Mouse (Mus musculus) heart, postnatal 0 days (tissue): ENCODE measurements around the gene Adar. TPM values are rescaled to one million over a fixed set of nuclear protein-coding genes. Genes with fewer than 3 reads are reported as not detected.

Source experiments
- ATAC-seq: fragments of 200-750 bp; cut with Nextera tagmentation; 2 replicates; pipeline ENCODE4 v1.8.0; 2017; ENCODE audit warnings: low read depth, moderate number of reproducible peaks, moderate library complexity; ENCODE audit not compliant: insufficient read depth
- DNase-seq: peaks from one replicate; pipeline ENCODE4 v3.0.0-alpha.2; 2016; ENCODE audit warnings: low spot score
- H3K27ac ChIP-seq: fragments of 300-500 bp; sonication (generic); 2 replicates; pipeline ENCODE4 v1.5.1; 2014; ENCODE audit warnings: low read depth, mild to moderate bottlenecking
- H3K27me3 ChIP-seq: fragments of 300-500 bp; sonication (generic); 2 replicates; pipeline ENCODE4 v1.6.1; 2014; ENCODE audit warnings: low read length, mixed read lengths; ENCODE audit not compliant: control insufficient read depth, insufficient read depth
- H3K36me3 ChIP-seq: fragments of 300-500 bp; sonication (generic); replicated peaks from 2 replicates; pipeline ENCODE4 v1.6.1; 2014; ENCODE audit warnings: low read length, mixed read lengths; ENCODE audit not compliant: control insufficient read depth, insufficient read depth
- H3K4me1 ChIP-seq: fragments of 300-500 bp; sonication (generic); 2 replicates; pipeline ENCODE4 v1.6.1; 2014; ENCODE audit warnings: antibody characterized with exemption; ENCODE audit not compliant: control insufficient read depth, insufficient read depth
- H3K4me2 ChIP-seq: fragments of 300-500 bp; sonication (generic); 2 replicates; pipeline ENCODE4 v1.6.1; 2014; ENCODE audit warnings: low read depth, mild to moderate bottlenecking, low read length, moderate library complexity
- H3K4me3 ChIP-seq: fragments of 300-500 bp; sonication (generic); 2 replicates; pipeline ENCODE4 v1.5.1; 2014; ENCODE audit warnings: low read depth, low read length
- H3K9ac ChIP-seq: fragments of 300-500 bp; sonication (generic); replicated peaks from 2 replicates; pipeline ENCODE4 v1.6.1; 2014; ENCODE audit warnings: low read depth, low read length, mixed read lengths
- H3K9me3 ChIP-seq: fragments of 300-500 bp; sonication (generic); replicated peaks from 2 replicates; pipeline ENCODE4 v1.6.1; 2016; ENCODE audit warnings: low read length; ENCODE audit not compliant: control insufficient read depth
- CTCF ChIP-seq: IDR thresholded peaks from 2 replicates; pipeline ENCODE4 v1.5.1; 2016; ENCODE audit warnings: antibody characterized with exemption, control low read depth, low read depth
- EP300 ChIP-seq: IDR thresholded peaks from 2 replicates; pipeline ENCODE4 v1.6.1; 2016; ENCODE audit warnings: antibody characterized with exemption, low read depth
- WGBS: fragments of 180-500 bp; shearing (Covaris S2); extraction: QIAGEN DNeasy Blood & Tissue Kit; methylation state at CpG from one replicate; pipeline ENCODE4 v1.1.7; 2014; 5-methylcytosine and 5-hydroxymethylcytosine counted together
- polyA plus RNA-seq: library from polyadenylated mRNA; unstranded; fragments of >200 nt; fragmentation: Nextera tagmentation; extraction: Ambion mirVana; gene quantifications from 2 replicates; pipeline ENCODE4 v1.2.1, GENCODE M21; 2015
- total RNA-seq: library from RNA; depleted of rRNA; stranded (reverse); fragments of >200 nt; gene quantifications from 2 replicates; pipeline ENCODE4 v1.2.3, GENCODE M21; 2014; ENCODE audit warnings: low replicate concordance

The Adar gene
- total and polyA plus RNA-seq, 2 experiments from 2014 or later, result 4.4 to 36.7 TPM

GRCm38 (mm10) chr3:89769584-89769983 is 54.8 kb downstream of the Adar start:
- Histone ChIP-seq H3K27me3 (peaks cover 8% of the 10 kb centered on the region), H3K4me2 (no peak overlapping the region), H3K4me1 (peaks cover 11% of the 10 kb centered on the region), H3K36me3 (0 out of 2 replicates have a peak, but pooled peaks cover 3% of the 10 kb centered on the region), H3K9me3 (no peaks in the 10 kb centered on the region), H3K27ac (no peak overlapping the region), H3K9ac (no peak overlapping the region), H3K4me3 (no peak overlapping the region)
- WGBS, result 59% methylated on average over 7 of the region's 7 CpGs
- no peak for ATAC-seq
- DNase-seq, result no peak
- TF ChIP-seq CTCF, result no peak
- TF ChIP-seq EP300, result no peak

DNA sequence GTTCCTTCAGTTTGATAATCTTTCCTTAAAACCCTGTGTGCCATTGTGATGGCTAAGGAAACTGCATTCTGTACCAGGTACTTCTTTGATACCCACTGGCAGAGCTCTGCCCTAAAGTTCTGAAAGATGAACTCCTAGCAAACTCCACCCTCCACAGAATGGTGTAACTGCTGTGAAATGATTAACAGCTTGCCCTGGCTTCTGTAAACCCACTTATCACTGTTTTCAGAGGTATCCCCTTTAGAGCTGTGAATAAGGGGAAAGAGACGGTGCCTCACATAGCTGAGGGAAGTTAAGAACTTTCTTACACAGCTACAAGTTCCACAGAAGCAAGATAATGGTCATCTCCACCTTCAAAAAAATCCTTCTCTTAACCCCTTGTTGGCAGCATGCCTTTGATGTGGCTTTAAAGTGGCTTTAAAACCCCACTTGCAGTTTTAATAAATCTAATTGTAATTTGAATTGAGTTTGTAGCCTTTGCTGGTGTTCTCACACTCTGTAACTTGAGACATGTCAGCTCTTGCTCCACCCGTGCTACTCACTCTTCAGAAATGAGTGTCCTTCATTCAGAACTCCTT is 55.7 kb downstream of the Adar start:
- Histone ChIP-seq H3K4me1 (peaks cover 20% of the 10 kb centered on the region), H3K9ac (no peak overlapping the region), H3K9me3 (no peaks in the 10 kb centered on the region), H3K36me3 (0 out of 2 replicates have a peak, but pooled peaks cover 3% of the 10 kb centered on the region), H3K27me3 (no peaks in the 10 kb centered on the region), H3K4me2 (no peak overlapping the region), H3K27ac (no peak overlapping the region), H3K4me3 (no peak overlapping the region)
- 49% methylated on average over 2 of the region's 2 CpGs for WGBS
- ATAC-seq (no peak), DNase-seq (no peak)
- no peak for TF ChIP-seq EP300
- TF ChIP-seq CTCF, result no peak

DNA sequence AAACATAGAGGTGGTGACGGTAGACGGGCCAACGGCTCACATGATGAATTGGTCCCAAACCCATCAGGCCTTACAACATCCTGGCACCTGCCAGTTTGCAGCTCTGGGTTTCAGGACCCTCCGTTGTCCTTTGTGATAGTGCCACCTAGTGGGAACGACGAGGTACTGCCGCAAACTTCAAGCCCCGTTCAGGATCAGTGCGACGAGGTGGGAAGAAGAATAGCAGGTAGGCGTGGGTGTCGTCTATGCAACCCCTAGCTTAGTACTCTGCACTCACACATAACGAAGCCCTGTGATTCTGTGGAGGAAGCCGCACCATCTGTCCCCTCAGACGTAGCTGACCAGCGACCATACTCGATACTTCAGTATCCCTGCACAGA is 57.8 kb downstream of the Adar start:
- peak; percentile 86 for DNase-seq

DNA sequence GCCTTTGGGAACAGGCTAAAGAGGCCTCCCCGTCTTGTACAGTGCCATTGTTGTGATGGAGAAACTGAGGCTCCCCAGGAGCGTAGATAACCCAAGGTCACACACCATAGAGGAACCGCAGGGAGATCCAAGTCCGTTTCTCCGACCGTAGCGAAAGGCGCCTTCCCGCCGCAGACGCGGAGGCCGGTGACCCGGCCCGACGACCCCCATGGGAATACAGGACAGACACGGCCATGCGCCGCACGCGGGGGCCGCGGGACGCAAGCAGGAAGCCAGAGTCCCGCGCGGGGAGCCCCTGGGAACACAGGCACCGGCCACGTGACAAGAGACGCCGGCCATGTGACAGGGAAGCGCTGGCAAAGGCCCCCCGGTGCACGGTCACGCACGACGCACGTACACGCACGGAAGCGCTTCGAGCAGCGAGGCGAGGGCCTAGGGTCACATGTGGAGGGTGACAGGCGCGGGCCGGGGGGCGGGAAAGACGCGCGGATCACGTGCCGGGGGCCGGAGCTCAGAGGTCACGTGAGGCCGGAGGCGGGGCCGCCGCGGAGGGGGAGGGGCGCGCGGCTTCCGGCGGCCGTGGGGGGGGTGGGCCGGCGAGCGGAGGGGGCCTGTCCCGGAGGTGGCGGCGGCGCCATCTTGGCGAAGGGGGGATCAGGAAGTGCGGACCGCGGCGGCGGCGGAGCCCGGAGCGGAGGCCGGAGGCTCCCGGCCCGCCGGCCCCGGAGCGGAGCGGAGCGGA is 58.3 kb downstream of the Adar start, which contains the start of gene Ube2q1:
Ube2q1 (plus strand) TSS at position 649 of the 742 bp plus-strand sequence.
- under 1% methylated on average over 57 of the region's 90 CpGs for WGBS
- peaks cover 23% of the 10 kb centered on the region for H3K4me1 ChIP-seq
- ATAC-seq (peak; percentile 95), DNase-seq (peak; percentile 93)
- peaks cover 28% of the 10 kb centered on the region for H3K36me3 ChIP-seq
- H3K27ac ChIP-seq, result peak within 1 kb of the TSS; percentile 95
- peak within 1 kb of the TSS; percentile 96 for H3K9ac ChIP-seq
- H3K4me3 ChIP-seq, result peak within 1 kb of the TSS; percentile 89
- H3K4me2 ChIP-seq, result peak within 1 kb of the TSS; percentile 92
- no peaks in the 10 kb centered on the region for H3K9me3 ChIP-seq
- TF ChIP-seq CTCF (no peak), EP300 (peak; percentile 94)
- no peaks in the 10 kb centered on the region for H3K27me3 ChIP-seq

More for the DNA sequence above, 57.8 kb downstream of the Adar start:
- TF ChIP-seq CTCF, result peak; percentile 98
- no peak for TF ChIP-seq EP300
- Histone ChIP-seq H3K4me2 (peak overlapping the region; percentile 92), H3K27me3 (no peaks in the 10 kb centered on the region), H3K9ac (peak overlapping the region; percentile 61), H3K27ac (peak overlapping the region; percentile 95), H3K4me1 (peaks cover 23% of the 10 kb centered on the region), H3K9me3 (no peaks in the 10 kb centered on the region), H3K36me3 (peaks cover 22% of the 10 kb centered on the region), H3K4me3 (peak overlapping the region; percentile 89)
- WGBS, result 2% methylated on average over 17 of the region's 17 CpGs
- ATAC-seq, result peak; percentile 50

GRCm38 (mm10) chr3:89773740-89774211 is 59.0 kb downstream of the Adar start:
- no peak for DNase-seq
- Histone ChIP-seq H3K27me3 (no peaks in the 10 kb centered on the region), H3K9me3 (no peaks in the 10 kb centered on the region), H3K9ac (peak overlapping the region; percentile 96), H3K4me1 (peaks cover 23% of the 10 kb centered on the region), H3K4me3 (peak overlapping the region; percentile 89), H3K36me3 (peaks cover 34% of the 10 kb centered on the region), H3K4me2 (peak overlapping the region; percentile 92), H3K27ac (peak overlapping the region; percentile 95)
- ATAC-seq, result peak; percentile 24
- TF ChIP-seq CTCF (no peak), EP300 (no peak)
- 3% methylated on average over 20 of the region's 37 CpGs for WGBS
